Mouse (Mus musculus): ENCODE results near the gene Ormdl3. TPM values are rescaled to one million over a fixed set of nuclear protein-coding genes. Genes with fewer than 3 reads are reported as not detected.

Gene Ormdl3
- total and polyA plus RNA-seq, 3 experiments, result 32.5 to 45.1 (median 32.9) TPM

DNA sequence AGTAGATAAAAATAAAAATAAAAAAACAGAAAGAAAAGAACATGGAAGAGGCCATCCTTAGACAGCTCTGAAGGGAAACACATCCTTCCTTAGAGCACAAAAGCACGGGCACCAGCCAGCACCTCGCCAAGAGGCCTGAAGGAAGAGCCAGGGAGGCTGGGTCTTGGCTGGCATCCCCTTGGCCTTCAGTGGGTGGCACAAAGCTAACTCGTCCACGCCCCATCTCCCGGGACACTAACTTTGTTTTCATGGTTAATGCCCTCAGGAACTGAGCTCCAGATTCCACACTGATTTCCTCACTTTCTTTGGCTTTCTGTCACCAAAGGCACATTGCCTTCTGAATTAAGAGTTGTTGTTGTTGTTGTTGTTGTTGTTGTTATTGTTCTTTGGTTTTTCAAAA is 9.4 kb downstream of the Ormdl3 start:
- no peak overlapping the region for H3K9ac ChIP-seq (ENCODE audit: insufficient read depth, low read depth)
- H3K27me3 ChIP-seq (replicated peaks), result no peaks in the 10 kb centered on the region
- in situ Hi-C loops (cut with MboI; ENCODE audit: low pct_ligation_motif_present, low pct_unique_long_range_greater_than_20kb, low sequenced_read_pairs), result no loop called here
- no peak for TF ChIP-seq USF2 (conservative IDR thresholded peaks at IDR 0.05; ENCODE audit: low read depth, low read length)
- no peak for TF ChIP-seq RAD21 (IDR thresholded peaks at IDR 0.05; ENCODE audit: low read depth, low read length)
- no peak overlapping the region for H3K27ac ChIP-seq (ENCODE audit: insufficient read depth, low read depth)
- H3K4me3 ChIP-seq (replicated peaks in 1 of 3; ENCODE audit: low read depth in 2 of 3, low read length in 2 of 3, poor library complexity in 1 of 3), result no peak overlapping the region
- no peak overlapping the region for H3K4me2 ChIP-seq (ENCODE audit: insufficient read depth, low read depth, poor library complexity, severe bottlenecking)
- H3K79me2 ChIP-seq (replicated peaks; ENCODE audit: control insufficient read depth, extremely low read depth, insufficient read depth, poor library complexity, severe bottlenecking), result no peaks in the 10 kb centered on the region
- peaks cover 2% of the 10 kb centered on the region for H3K9me3 ChIP-seq (replicated peaks; ENCODE audit: low read length)
- dilution Hi-C loops (cut with MboI; ENCODE audit: extremely low pct_ligation_motif_present, extremely low pct_unique_long_range_greater_than_20kb, low sequenced_read_pairs), result no loop called here
- DNase-seq (ENCODE audit: extremely low read depth), result no peak
- peaks cover 0 to 7% of the 10 kb centered on the region in 2 experiments; a peak in 2 of 4 replicates for H3K4me1 ChIP-seq (ENCODE audit: control insufficient read depth in 1 of 2, insufficient read depth in 2 of 2)
- peaks cover 23 to 34% of the 10 kb centered on the region in 2 experiments for H3K36me3 ChIP-seq (replicated peaks in 1 of 2; ENCODE audit: control insufficient read depth in 1 of 2, insufficient read depth in 1 of 2, low read length in 1 of 2)

- Histone ChIP-seq H3K4me3 (replicated peaks in 1 of 3; ENCODE audit: low read depth in 2 of 3, low read length in 2 of 3, poor library complexity in 1 of 3) (no peak overlapping the region), H3K36me3 (replicated peaks in 1 of 2; ENCODE audit: control insufficient read depth in 1 of 2, insufficient read depth in 1 of 2, low read length in 1 of 2) (no peaks in the 10 kb centered on the region), H3K9me3 (replicated peaks; ENCODE audit: low read length) (peaks cover 4% of the 10 kb centered on the region), H3K4me2 (ENCODE audit: insufficient read depth, low read depth, poor library complexity, severe bottlenecking) (no peak overlapping the region), H3K79me2 (replicated peaks; ENCODE audit: control insufficient read depth, extremely low read depth, insufficient read depth, poor library complexity, severe bottlenecking) (no peaks in the 10 kb centered on the region), H3K27me3 (replicated peaks) (no peaks in the 10 kb centered on the region), H3K27ac (ENCODE audit: insufficient read depth, low read depth) (no peak overlapping the region), H3K4me1 (ENCODE audit: control insufficient read depth in 1 of 2, insufficient read depth in 2 of 2) (no peaks in the 10 kb centered on the region), H3K9ac (ENCODE audit: insufficient read depth, low read depth) (no peak overlapping the region)
- dilution Hi-C loops (cut with MboI; ENCODE audit: extremely low pct_ligation_motif_present, extremely low pct_unique_long_range_greater_than_20kb, low sequenced_read_pairs), result no loop called here
- no peak for TF ChIP-seq ZMIZ1 (IDR thresholded peaks at IDR 0.05; ENCODE audit: low read depth, low read length)
- TF ChIP-seq USF2 (conservative IDR thresholded peaks at IDR 0.05; ENCODE audit: low read depth, low read length), result no peak
- no peak for TF ChIP-seq NELFE (IDR thresholded peaks at IDR 0.05; ENCODE audit: low read depth, low read length)
- TF ChIP-seq RCOR1 (conservative IDR thresholded peaks at IDR 0.05; ENCODE audit: low read depth, low read length), result no peak
- no peak for TF ChIP-seq ZKSCAN1 (IDR thresholded peaks at IDR 0.05; ENCODE audit: borderline replicate concordance, low read depth, low read length)
- no peak for DNase-seq (ENCODE audit: extremely low read depth)
- in situ Hi-C loops (cut with MboI; ENCODE audit: low pct_ligation_motif_present, low pct_unique_long_range_greater_than_20kb, low sequenced_read_pairs), result no loop called here
Observed at GRCm38 (mm10) chr11:98569461-98569860, 17.7 kb downstream of the Ormdl3 start.

- no peaks in the 10 kb centered on the region for H3K36me3 ChIP-seq (replicated peaks in 1 of 2; ENCODE audit: control insufficient read depth in 1 of 2, insufficient read depth in 1 of 2, low read length in 1 of 2)
- no peak overlapping the region for H3K4me2 ChIP-seq (ENCODE audit: insufficient read depth, low read depth, poor library complexity, severe bottlenecking)
- TF ChIP-seq CTCF (conservative IDR thresholded peaks at IDR 0.05 in 1 of 2, IDR thresholded peaks at IDR 0.05 in 1 of 2; ENCODE audit: low read depth in 2 of 2, low read length in 2 of 2) (peak; percentile 29 to 63; a peak in 3 of 4 replicates), SMC3 (IDR thresholded peaks at IDR 0.05; ENCODE audit: low read depth, low read length) (peak; percentile 68), RAD21 (IDR thresholded peaks at IDR 0.05; ENCODE audit: low read depth, low read length) (peak; percentile 57), NELFE (IDR thresholded peaks at IDR 0.05; ENCODE audit: low read depth, low read length) (no peak), MYC (IDR thresholded peaks at IDR 0.05; ENCODE audit: low read depth, low read length) (no peak)
- DNase-seq (ENCODE audit: extremely low read depth), result peak; percentile 47
- H3K79me2 ChIP-seq (replicated peaks; ENCODE audit: control insufficient read depth, extremely low read depth, insufficient read depth, poor library complexity, severe bottlenecking), result no peaks in the 10 kb centered on the region
- dilution Hi-C loops (cut with MboI; ENCODE audit: extremely low pct_ligation_motif_present, extremely low pct_unique_long_range_greater_than_20kb, low sequenced_read_pairs), result no loop called here
- no peak overlapping the region for H3K27ac ChIP-seq (ENCODE audit: insufficient read depth, low read depth)
- peaks cover 4% of the 10 kb centered on the region for H3K9me3 ChIP-seq (replicated peaks; ENCODE audit: low read length)
- in situ Hi-C loops (cut with MboI; ENCODE audit: low pct_ligation_motif_present, low pct_unique_long_range_greater_than_20kb, low sequenced_read_pairs), result no loop called here
- H3K4me1 ChIP-seq (ENCODE audit: control insufficient read depth in 1 of 2, insufficient read depth in 2 of 2), result peaks cover 0 to 4% of the 10 kb centered on the region in 2 experiments; a peak in 1 of 4 replicates
- H3K9ac ChIP-seq (ENCODE audit: insufficient read depth, low read depth), result no peak overlapping the region
- no peaks in the 10 kb centered on the region for H3K27me3 ChIP-seq (replicated peaks)
- H3K4me3 ChIP-seq (replicated peaks in 1 of 3; ENCODE audit: low read depth in 2 of 3, low read length in 2 of 3, poor library complexity in 1 of 3), result no peak overlapping the region
Observed at GRCm38 (mm10) chr11:98568326-98568725, 18.8 kb downstream of the Ormdl3 start.
